ENCODE assay signal across 8 mouse cellular contexts in genomic region chr19:4100718-4101261, GRCm38 (mm10). TPM values are rescaled to one million over a fixed set of nuclear protein-coding genes. Genes with fewer than 3 reads are reported as not detected.
DNase-seq lines count a peak whose midpoint lies in the region; ATAC-seq lines count a peak whose summit lies in the region.

No protein-coding gene starts in this region.

- peak overlapping the region; percentile 89 for H3K4me2 ChIP-seq in heart, embryonic 13.5 days
- peak overlapping the region; percentile 90 for H3K4me2 ChIP-seq in midbrain, embryonic 11.5 days

- WGBS in heart, embryonic 13.5 days, result 1% methylated on average over 52 of the region's 52 CpGs
- WGBS in midbrain, embryonic 11.5 days, result under 1% methylated on average over 50 of the region's 52 CpGs

- peaks cover 49% of the 10 kb centered on the region for H3K4me1 ChIP-seq in heart, embryonic 13.5 days
- peaks cover 28% of the 10 kb centered on the region for H3K4me1 ChIP-seq in midbrain, embryonic 11.5 days (ENCODE audit: control insufficient read depth, insufficient read depth, low read length)

- peak overlapping the region; percentile 83 for H3K9ac ChIP-seq in heart, embryonic 13.5 days
- peak overlapping the region; percentile 65 for H3K9ac ChIP-seq in midbrain, embryonic 11.5 days (ENCODE audit: low read length)

- ATAC-seq in heart, embryonic 13.5 days (ENCODE audit: extremely low read depth, insufficient number of reproducible peaks, low FRiP score, low TSS enrichment), result no peak
- ATAC-seq in midbrain, embryonic 11.5 days (ENCODE audit: low FRiP score), result peak; percentile 14; the same call in 1 of the 2 replicates
- no peak for ATAC-seq in granulocyte monocyte progenitor cell, adult 5-6 weeks (replicated peaks; ENCODE audit: poor library complexity, severe bottlenecking)

- H3K9me3 ChIP-seq in heart, embryonic 13.5 days, result no peaks in the 10 kb centered on the region
- no peaks in the 10 kb centered on the region for H3K9me3 ChIP-seq in midbrain, embryonic 11.5 days (ENCODE audit: control insufficient read depth, low read length)

- peaks cover 38% of the 10 kb centered on the region for H3K27me3 ChIP-seq in heart, embryonic 13.5 days (replicated peaks)
- H3K27me3 ChIP-seq in midbrain, embryonic 11.5 days (ENCODE audit: control insufficient read depth, insufficient read depth, low read length), result peaks cover 21% of the 10 kb centered on the region
- H3K27me3 ChIP-seq in splenic B cell, adult 2 months (ENCODE audit: control insufficient read depth, insufficient read depth, low read length, poor library complexity, severe bottlenecking), result no peaks in the 10 kb centered on the region

- no peak overlapping the region for H3K27ac ChIP-seq in heart, embryonic 13.5 days (replicated peaks)
- H3K27ac ChIP-seq in midbrain, embryonic 11.5 days (ENCODE audit: low read depth, low read length), result no peak overlapping the region

- H3K36me3 ChIP-seq in heart, embryonic 13.5 days, result peaks cover 24% of the 10 kb centered on the region
- no peaks in the 10 kb centered on the region for H3K36me3 ChIP-seq in midbrain, embryonic 11.5 days (ENCODE audit: control insufficient read depth, insufficient read depth, low read length)
- peaks cover 8% of the 10 kb centered on the region for H3K36me3 ChIP-seq in splenic B cell, adult 2 months (ENCODE audit: control insufficient read depth, insufficient read depth, low read length, poor library complexity, severe bottlenecking)

- peak overlapping the region; percentile 64 for H3K4me3 ChIP-seq in heart, embryonic 13.5 days
- peak overlapping the region; percentile 45 for H3K4me3 ChIP-seq in midbrain, embryonic 11.5 days (ENCODE audit: low read depth, low read length)

- peak; percentile 50 to 60 for DNase-seq in spleen, postnatal 10 days (ENCODE audit: low spot score in 2 of 2)
- no peak for DNase-seq in spleen, postnatal 14 days (ENCODE audit: low spot score in 2 of 2)
- DNase-seq in cerebellum, adult 9-11 months, result peak; percentile 88
- DNase-seq in layer of hippocampus, postnatal 36 days, result peak; percentile 66 to 71
- DNase-seq in midbrain, embryonic 11.5 days (ENCODE audit: low spot score, missing footprints), result peak; percentile 93
- peak; percentile 56 for DNase-seq in splenic B cell, adult 2 months (ENCODE audit: low read depth, low spot score)

RNA-seq across cellular contexts. Expression of gene Pitpnm1, which starts 1.0 kb away (rescaled TPM):
- 18.2 and 21.8 TPM in 2 replicates for polyA plus RNA-seq in heart, embryonic 13.5 days (2015; fragmentation: Nextera tagmentation; extraction: Ambion mirVana)
- total RNA-seq in layer of hippocampus, postnatal 36 days (2021), result 100 to 1,000 TPM; 169 to 174 TPM
- polyA plus RNA-seq in midbrain, embryonic 11.5 days (2014; fragmentation: Nextera tagmentation; extraction: Ambion mirVana), result 11.2 and 11.3 TPM in 2 replicates
- 11.3 and 16.8 TPM in 2 replicates for total RNA-seq in granulocyte monocyte progenitor cell, adult 5-6 weeks (2014; fragmentation: Nextera tagmentation)
- 4.5 and 24.3 TPM in 2 replicates for total RNA-seq in granulocyte monocyte progenitor cell, adult 5-6 weeks (2017)

RNA-seq across cellular contexts. Expression of gene Cdk2ap2, which starts 3.8 kb away (rescaled TPM):
- 64.5 and 64.9 TPM in 2 replicates for polyA plus RNA-seq in heart, embryonic 13.5 days (2015; fragmentation: Nextera tagmentation; extraction: Ambion mirVana)
- total RNA-seq in layer of hippocampus, postnatal 36 days (2021), result 10 to 100 TPM; 29.7 to 46.0 TPM
- polyA plus RNA-seq in midbrain, embryonic 11.5 days (2014; fragmentation: Nextera tagmentation; extraction: Ambion mirVana), result 60.8 and 73.5 TPM in 2 replicates
- total RNA-seq in granulocyte monocyte progenitor cell, adult 5-6 weeks (2014; fragmentation: Nextera tagmentation), result 119 and 155 TPM in 2 replicates
- 33.7 and 36.5 TPM in 2 replicates for total RNA-seq in granulocyte monocyte progenitor cell, adult 5-6 weeks (2017)

RNA-seq across cellular contexts. Expression of gene Cabp2, which starts 19.4 kb away (rescaled TPM):
- not detected in 2 replicates for polyA plus RNA-seq in heart, embryonic 13.5 days (2015; fragmentation: Nextera tagmentation; extraction: Ambion mirVana)
- not detected for total RNA-seq in layer of hippocampus, postnatal 36 days (2021)
- polyA plus RNA-seq in midbrain, embryonic 11.5 days (2014; fragmentation: Nextera tagmentation; extraction: Ambion mirVana), result not detected in 2 replicates
- total RNA-seq in granulocyte monocyte progenitor cell, adult 5-6 weeks (2014; fragmentation: Nextera tagmentation), result not detected in 2 replicates
- not detected in 2 replicates for total RNA-seq in granulocyte monocyte progenitor cell, adult 5-6 weeks (2017)

RNA-seq across cellular contexts. Expression of gene Aip, which starts 24.9 kb away (rescaled TPM):
- polyA plus RNA-seq in heart, embryonic 13.5 days (2015; fragmentation: Nextera tagmentation; extraction: Ambion mirVana), result 84.3 and 96.3 TPM in 2 replicates
- 100 to 1,000 TPM; 108 to 128 TPM for total RNA-seq in layer of hippocampus, postnatal 36 days (2021)
- 54.9 and 58.9 TPM in 2 replicates for polyA plus RNA-seq in midbrain, embryonic 11.5 days (2014; fragmentation: Nextera tagmentation; extraction: Ambion mirVana)
- total RNA-seq in granulocyte monocyte progenitor cell, adult 5-6 weeks (2014; fragmentation: Nextera tagmentation), result 19.6 and 60.2 TPM in 2 replicates
- 31.3 and 38.6 TPM in 2 replicates for total RNA-seq in granulocyte monocyte progenitor cell, adult 5-6 weeks (2017)

RNA-seq across cellular contexts. Expression of gene Gpr152, which starts 38.8 kb away (rescaled TPM):
- polyA plus RNA-seq in heart, embryonic 13.5 days (2015; fragmentation: Nextera tagmentation; extraction: Ambion mirVana), result not detected in 2 replicates
- total RNA-seq in layer of hippocampus, postnatal 36 days (2021), result under 1 TPM; 0.10 TPM
- polyA plus RNA-seq in midbrain, embryonic 11.5 days (2014; fragmentation: Nextera tagmentation; extraction: Ambion mirVana), result not detected in 2 replicates
- not detected in 2 replicates for total RNA-seq in granulocyte monocyte progenitor cell, adult 5-6 weeks (2014; fragmentation: Nextera tagmentation)
- total RNA-seq in granulocyte monocyte progenitor cell, adult 5-6 weeks (2017), result not detected in 2 replicates

Comparison
In these comparisons a context has a peak if more than half of its experiments do, and no peak if none do; other contexts are left out.
1. DNase-seq: peak in spleen, postnatal 10 days (2 of 2), cerebellum, adult 9-11 months (single experiment), layer of hippocampus, postnatal 36 days (2 of 2), midbrain, embryonic 11.5 days (single experiment) and splenic B cell, adult 2 months (single experiment); none in spleen, postnatal 14 days (0 of 2).
2. RNA of gene Pitpnm1, which starts 1.0 kb away (total RNA-seq): 169 to 174 TPM in layer of hippocampus, postnatal 36 days; 4.5 to 24.3 TPM in granulocyte monocyte progenitor cell, adult 5-6 weeks; every median in the first group is over 4 times any median in the second.